Mouse (Mus musculus) testis, adult 2 months (tissue): ENCODE measurements at regions not wholly inside any gene's neighbourhood (a gene's known extent, or its start where the extent isn't known, plus 50 kb on each side); places are given as distances from the start of the nearest gene placed in this dataset.
A peak's percentile ranks its signal among the peaks of the same experiment; 100 is the strongest.

Experiments used
- H3K27ac ChIP-seq: fragments of 200-500 bp; 2 replicates; pipeline ENCODE4 v1.5.1; 2012; ENCODE audit warnings: low read depth, low read length; ENCODE audit not compliant: control insufficient read depth, insufficient read depth
- H3K27me3 ChIP-seq: fragments of 200-500 bp; 2 replicates; pipeline ENCODE4 v1.6.1; 2012; ENCODE audit warnings: mild to moderate bottlenecking, low read length, moderate library complexity; ENCODE audit not compliant: control insufficient read depth, insufficient read depth
- H3K36me3 ChIP-seq: fragments of 200-500 bp; 2 replicates; pipeline ENCODE4 v1.6.1; 2012; ENCODE audit warnings: mild to moderate bottlenecking, low read length; ENCODE audit not compliant: control insufficient read depth, insufficient read depth
- H3K4me1 ChIP-seq: fragments of 200-500 bp; 2 replicates; pipeline ENCODE4 v1.6.1; 2012; ENCODE audit warnings: low read length; ENCODE audit not compliant: control insufficient read depth, insufficient read depth
- H3K4me3 ChIP-seq: fragments of 200-500 bp; 2 replicates; pipeline ENCODE4 v1.5.1; 2012; ENCODE audit warnings: low read depth, mild to moderate bottlenecking, low read length, moderate library complexity, mixed read lengths; ENCODE audit not compliant: control insufficient read depth
- CTCF ChIP-seq: fragments of 200-500 bp; IDR thresholded peaks from 2 replicates; pipeline ENCODE4 v1.5.1; 2012; ENCODE audit warnings: low read depth, mild to moderate bottlenecking, inconsistent platforms, low read length, moderate library complexity; ENCODE audit not compliant: control insufficient read depth, insufficient read depth, insufficient replicate concordance
- POLR2A ChIP-seq: fragments of 200-500 bp; IDR thresholded peaks from 2 replicates; pipeline ENCODE4 v1.6.1; 2012; ENCODE audit warnings: low read depth, mild to moderate bottlenecking, inconsistent platforms, low read length, moderate library complexity; ENCODE audit not compliant: control insufficient read depth

- Histone ChIP-seq H3K4me3 (no peak overlapping the region), H3K27ac (no peak overlapping the region), H3K4me1 (no peaks in the 10 kb centered on the region; the same call in 1 of the 2 replicates), H3K36me3 (no peaks in the 10 kb centered on the region), H3K27me3 (no peaks in the 10 kb centered on the region)
- no peak for TF ChIP-seq CTCF
- no peak for TF ChIP-seq POLR2A
Measured at GRCm38 (mm10) chr6:31942696-31943095, 107.3 kb upstream of the 1700012A03Rik start.

- Histone ChIP-seq H3K27me3 (no peaks in the 10 kb centered on the region), H3K4me1 (peaks cover 4% of the 10 kb centered on the region), H3K36me3 (no peaks in the 10 kb centered on the region), H3K4me3 (peak overlapping the region; percentile 51), H3K27ac (no peak overlapping the region)
- TF ChIP-seq POLR2A (no peak), CTCF (peak; percentile 96)
Measured at GRCm38 (mm10) chr6:31938216-31938814, 111.7 kb upstream of the 1700012A03Rik start.

- Histone ChIP-seq H3K27me3 (no peaks in the 10 kb centered on the region), H3K4me1 (peaks cover 4% of the 10 kb centered on the region), H3K36me3 (no peaks in the 10 kb centered on the region), H3K27ac (no peak overlapping the region), H3K4me3 (no peak overlapping the region)
- TF ChIP-seq POLR2A = no peak
- TF ChIP-seq CTCF = no peak
Measured at GRCm38 (mm10) chr6:31937146-31937545, 112.9 kb upstream of the 1700012A03Rik start.

GRCm38 (mm10) chr6:31934826-31935225 lies 115.2 kb upstream of the 1700012A03Rik start:
- no peaks in the 10 kb centered on the region for H3K27me3 ChIP-seq
- H3K4me3 ChIP-seq = peak overlapping the region; percentile 16; the same call in 1 of the 2 replicates
- H3K4me1 ChIP-seq = peaks cover 4% of the 10 kb centered on the region
- H3K36me3 ChIP-seq = no peaks in the 10 kb centered on the region
- no peak overlapping the region for H3K27ac ChIP-seq
- no peak for TF ChIP-seq POLR2A
- no peak for TF ChIP-seq CTCF

- no peak overlapping the region for H3K27ac ChIP-seq
- no peaks in the 10 kb centered on the region for H3K27me3 ChIP-seq
- no peak for TF ChIP-seq POLR2A
- H3K4me1 ChIP-seq = peaks cover 4% of the 10 kb centered on the region
- H3K36me3 ChIP-seq = no peaks in the 10 kb centered on the region
- H3K4me3 ChIP-seq = no peak overlapping the region
Measured at GRCm38 (mm10) chr6:31933956-31934355, 116.1 kb upstream of the 1700012A03Rik start.

- no peaks in the 10 kb centered on the region for H3K36me3 ChIP-seq
- H3K27me3 ChIP-seq = no peaks in the 10 kb centered on the region
- H3K4me1 ChIP-seq = peaks cover 4% of the 10 kb centered on the region
- H3K4me3 ChIP-seq = no peak overlapping the region
- no peak for TF ChIP-seq CTCF
- no peak for TF ChIP-seq POLR2A
- H3K27ac ChIP-seq = no peak overlapping the region
Measured at GRCm38 (mm10) chr6:31933364-31933763, 116.7 kb upstream of the 1700012A03Rik start.

- Histone ChIP-seq H3K27ac (no peak overlapping the region), H3K27me3 (no peaks in the 10 kb centered on the region), H3K36me3 (no peaks in the 10 kb centered on the region), H3K4me3 (no peak overlapping the region), H3K4me1 (peaks cover 4% of the 10 kb centered on the region)
- TF ChIP-seq POLR2A = no peak
- no peak for TF ChIP-seq CTCF
Measured at GRCm38 (mm10) chr6:31931116-31931515, 118.9 kb upstream of the 1700012A03Rik start.

- no peaks in the 10 kb centered on the region for H3K36me3 ChIP-seq
- no peak overlapping the region for H3K27ac ChIP-seq
- no peak for TF ChIP-seq CTCF
- no peak for TF ChIP-seq POLR2A
- H3K27me3 ChIP-seq = no peaks in the 10 kb centered on the region
- H3K4me1 ChIP-seq = peaks cover 4% of the 10 kb centered on the region
- no peak overlapping the region for H3K4me3 ChIP-seq
Measured at GRCm38 (mm10) chr6:31929165-31929564, 120.9 kb upstream of the 1700012A03Rik start.
